Mouse (Mus musculus) erythroblast, adult 5-6 weeks (primary cell): ENCODE results near the gene Fbxw2. TPM values are rescaled to one million over a fixed set of nuclear protein-coding genes. Genes with fewer than 3 reads are reported as not detected.

ENCODE experiments used
- total RNA-seq, 2 experiments: library from RNA; stranded (forward) in 1 of 2; stranded (reverse) in 1 of 2; fragments of 150-400 nt in 1 of 2; fragments of 200-764, 138-1000 nt in 1 of 2; gene quantifications; 2 replicates each; pipeline versions ENCODE4 v1.2.3 to v1.2.4; 2015 to 2017; ENCODE audit warnings: low replicate concordance in 2 of 2

The Fbxw2 gene
- total RNA-seq, 2 experiments from 2014 or later = 104 to 178 TPM

Other genes starting within 250 kb of the Fbxw2 start
- 308 and 329 TPM in 2 replicates for gene Gapvd1, start 71.1 kb downstream of the Fbxw2 start, total RNA-seq (2015; ENCODE audit: low replicate concordance)
- gene Gapvd1, start 71.1 kb downstream of the Fbxw2 start, total RNA-seq (2017; ENCODE audit: low replicate concordance) = 761 and 1,292 TPM in 2 replicates
- gene Hspa5, start 54.3 kb downstream of the Fbxw2 start, total RNA-seq (2015; ENCODE audit: low replicate concordance) = 229 and 240 TPM in 2 replicates
- 904 and 907 TPM in 2 replicates for gene Hspa5, start 54.3 kb downstream of the Fbxw2 start, total RNA-seq (2017; ENCODE audit: low replicate concordance)
- 1.2 and 7.1 TPM in 2 replicates for gene Rabepk, start 26.4 kb downstream of the Fbxw2 start, total RNA-seq (2015; ENCODE audit: low replicate concordance)
- 10.1 and 10.2 TPM in 2 replicates for gene Rabepk, start 26.4 kb downstream of the Fbxw2 start, total RNA-seq (2017; ENCODE audit: low replicate concordance)
- gene Gm34653, start 6.7 kb upstream of the Fbxw2 start, total RNA-seq (2015; ENCODE audit: low replicate concordance) = not detected in 2 replicates
- gene Gm34653, start 6.7 kb upstream of the Fbxw2 start, total RNA-seq (2017; ENCODE audit: low replicate concordance) = not detected in 2 replicates
- gene Cutal, start 48.1 kb upstream of the Fbxw2 start, total RNA-seq (2015; ENCODE audit: low replicate concordance) = not detected in 2 replicates
- not detected in 2 replicates for gene Cutal, start 48.1 kb upstream of the Fbxw2 start, total RNA-seq (2017; ENCODE audit: low replicate concordance)
- gene Psmd5, start 48.7 kb upstream of the Fbxw2 start, total RNA-seq (2015; ENCODE audit: low replicate concordance) = 18.0 and 64.0 TPM in 2 replicates
- 11.8 and 25.0 TPM in 2 replicates for gene Psmd5, start 48.7 kb upstream of the Fbxw2 start, total RNA-seq (2017; ENCODE audit: low replicate concordance)
- gene Phf19, start 87.7 kb upstream of the Fbxw2 start, total RNA-seq (2015; ENCODE audit: low replicate concordance) = 1.7 and 1.9 TPM in 2 replicates
- 0.42 and 1.9 TPM in 2 replicates for gene Phf19, start 87.7 kb upstream of the Fbxw2 start, total RNA-seq (2017; ENCODE audit: low replicate concordance)
- gene Traf1, start 135.5 kb upstream of the Fbxw2 start, total RNA-seq (2015; ENCODE audit: low replicate concordance) = 0.63 TPM in 1 of 2 replicates, not detected in the other
- gene Traf1, start 135.5 kb upstream of the Fbxw2 start, total RNA-seq (2017; ENCODE audit: low replicate concordance) = 0.43 TPM in 1 of 2 replicates, not detected in the other
- not detected in 2 replicates for gene Hc, start 235.1 kb upstream of the Fbxw2 start, total RNA-seq (2015; ENCODE audit: low replicate concordance)
- gene Hc, start 235.1 kb upstream of the Fbxw2 start, total RNA-seq (2017; ENCODE audit: low replicate concordance) = not detected in 2 replicates